Mouse (Mus musculus) forebrain, embryonic 15.5 days (tissue): ENCODE measurements around the gene Vps35. TPM values are rescaled to one million over a fixed set of nuclear protein-coding genes. Genes with fewer than 3 reads are reported as not detected.

Experiments
- polyA plus RNA-seq: library from polyadenylated mRNA; unstranded; fragments of >200 nt; fragmentation: Nextera tagmentation; extraction: Ambion mirVana; gene quantifications from 2 replicates; pipeline ENCODE4 v1.2.1, GENCODE M21; 2015

Gene Vps35
- polyA plus RNA-seq, 1 experiment from 2014 or later, result 190 TPM

Other genes starting within 250 kb of the Vps35 start
- 63.0 and 67.1 TPM in 2 replicates for gene Fbxw9, start 239.7 kb downstream of the Vps35 start, polyA plus RNA-seq
- 1.2 and 2.0 TPM in 2 replicates for gene Gm5741, start 231.8 kb downstream of the Vps35 start, polyA plus RNA-seq
- gene Dhps, start 228.0 kb downstream of the Vps35 start, polyA plus RNA-seq, result 91.4 and 92.3 TPM in 2 replicates
- 120 and 132 TPM in 2 replicates for gene Wdr83os, start 219.1 kb downstream of the Vps35 start, polyA plus RNA-seq
- 62.1 and 62.3 TPM in 2 replicates for gene Wdr83, start 218.5 kb downstream of the Vps35 start, polyA plus RNA-seq
- 16.9 and 17.0 TPM in 2 replicates for gene Man2b1, start 216.5 kb downstream of the Vps35 start, polyA plus RNA-seq
- gene Zfp791, start 176.7 kb downstream of the Vps35 start, polyA plus RNA-seq, result 3.8 and 4.1 TPM in 2 replicates
- gene Cks1brt, start 147.9 kb downstream of the Vps35 start, polyA plus RNA-seq, result not detected in 2 replicates
- gene Olfr371, start 73.8 kb downstream of the Vps35 start, polyA plus RNA-seq, result not detected in 2 replicates
- gene Orc6, start 170 bp downstream of the Vps35 start, polyA plus RNA-seq, result 82.8 and 87.4 TPM in 2 replicates
- 0.23 and 0.51 TPM in 2 replicates for gene Mylk3, start 86.5 kb upstream of the Vps35 start, polyA plus RNA-seq
- gene 4921524J17Rik, start 133.0 kb upstream of the Vps35 start, polyA plus RNA-seq, result 69.3 and 74.7 TPM in 2 replicates
- 39.7 and 40.9 TPM in 2 replicates for gene Gpt2, start 192.8 kb upstream of the Vps35 start, polyA plus RNA-seq